Mouse (Mus musculus): ENCODE data around the gene Lhpp. TPM values are rescaled to one million over a fixed set of nuclear protein-coding genes. Genes with fewer than 3 reads are reported as not detected.

Gene Lhpp
- polyA plus RNA-seq, 1 experiment from 2014 or later = 21.0 TPM

GRCm38 (mm10) chr7:132722401-132723370 is 112.2 kb downstream of the Lhpp start:
- no peak overlapping the region for H3K4me3 ChIP-seq (replicated peaks)
- H3K27me3 ChIP-seq = no peaks in the 10 kb centered on the region
- H3K9me3 ChIP-seq = no peaks in the 10 kb centered on the region
- no peak for ATAC-seq
- H3K4me2 ChIP-seq (replicated peaks) = no peak overlapping the region
- no peak overlapping the region; the same call in 1 of the 2 replicates for H3K27ac ChIP-seq
- 89% methylated on average over 12 of the region's 12 CpGs for WGBS
- H3K4me1 ChIP-seq (replicated peaks) = peaks cover 36% of the 10 kb centered on the region
- H3K9ac ChIP-seq (replicated peaks) = no peak overlapping the region
- H3K36me3 ChIP-seq = no peaks in the 10 kb centered on the region

- no peak overlapping the region for H3K4me3 ChIP-seq (replicated peaks)
- H3K27me3 ChIP-seq = no peaks in the 10 kb centered on the region
- H3K9me3 ChIP-seq = no peaks in the 10 kb centered on the region
- H3K4me1 ChIP-seq (replicated peaks) = peaks cover 31% of the 10 kb centered on the region
- WGBS = 88% methylated on average over 11 of the region's 11 CpGs
- H3K27ac ChIP-seq = no peak overlapping the region
- H3K4me2 ChIP-seq (replicated peaks) = no peak overlapping the region
- peak; percentile 40; the same call in 1 of the 2 replicates for ATAC-seq
- no peak overlapping the region for H3K9ac ChIP-seq (replicated peaks)
- H3K36me3 ChIP-seq = no peaks in the 10 kb centered on the region
These were observed 113.5 kb downstream of the Lhpp start for GRCm38 (mm10) chr7:132723906-132724305.

GRCm38 (mm10) chr7:132724501-132725062 is 114.1 kb downstream of the Lhpp start:
- Histone ChIP-seq H3K9me3 (no peaks in the 10 kb centered on the region), H3K4me2 (replicated peaks) (no peak overlapping the region), H3K27me3 (no peaks in the 10 kb centered on the region), H3K36me3 (0 out of 2 replicates have a peak, but pooled peaks cover 2% of the 10 kb centered on the region), H3K27ac (no peak overlapping the region), H3K9ac (replicated peaks) (no peak overlapping the region), H3K4me3 (replicated peaks) (no peak overlapping the region), H3K4me1 (replicated peaks) (peaks cover 31% of the 10 kb centered on the region)
- 89% methylated on average over 5 of the region's 5 CpGs for WGBS
- no peak for ATAC-seq

GRCm38 (mm10) chr7:132726106-132726861 is 115.8 kb downstream of the Lhpp start:
- WGBS = 75% methylated on average over 13 of the region's 13 CpGs
- H3K27me3 ChIP-seq = no peaks in the 10 kb centered on the region

GRCm38 (mm10) chr7:132729093-132729831 is 118.8 kb downstream of the Lhpp start:
- 84% methylated on average over 4 of the region's 4 CpGs for WGBS
- H3K4me2 ChIP-seq (replicated peaks) = no peak overlapping the region
- peaks cover 53% of the 10 kb centered on the region for H3K4me1 ChIP-seq (replicated peaks)
- no peak overlapping the region for H3K27ac ChIP-seq
- no peak for ATAC-seq
- no peak overlapping the region for H3K9ac ChIP-seq (replicated peaks)
- H3K4me3 ChIP-seq (replicated peaks) = no peak overlapping the region
- H3K9me3 ChIP-seq = no peaks in the 10 kb centered on the region
- H3K27me3 ChIP-seq = no peaks in the 10 kb centered on the region
- 0 out of 2 replicates have a peak, but pooled peaks cover 2% of the 10 kb centered on the region for H3K36me3 ChIP-seq

More at GRCm38 (mm10) chr7:132726106-132726861, 115.8 kb downstream of the Lhpp start:
- Histone ChIP-seq H3K9me3 (no peaks in the 10 kb centered on the region), H3K9ac (replicated peaks) (no peak overlapping the region), H3K4me2 (replicated peaks) (no peak overlapping the region), H3K36me3 (0 out of 2 replicates have a peak, but pooled peaks cover 2% of the 10 kb centered on the region), H3K4me3 (replicated peaks) (no peak overlapping the region), H3K4me1 (replicated peaks) (peaks cover 32% of the 10 kb centered on the region), H3K27ac (no peak overlapping the region)
- no peak for ATAC-seq

GRCm38 (mm10) chr7:132730510-132730909 is 120.1 kb downstream of the Lhpp start:
- ATAC-seq = no peak
- Histone ChIP-seq H3K36me3 (0 out of 2 replicates have a peak, but pooled peaks cover 2% of the 10 kb centered on the region), H3K4me1 (replicated peaks) (peaks cover 56% of the 10 kb centered on the region), H3K4me2 (replicated peaks) (no peak overlapping the region), H3K9ac (replicated peaks) (no peak overlapping the region), H3K4me3 (replicated peaks) (no peak overlapping the region), H3K27ac (peak overlapping the region; percentile 30; the same call in 1 of the 2 replicates), H3K9me3 (no peaks in the 10 kb centered on the region), H3K27me3 (no peaks in the 10 kb centered on the region)
- WGBS = 62% methylated on average over 7 of the region's 7 CpGs

GRCm38 (mm10) chr7:132731558-132731957 is 121.1 kb downstream of the Lhpp start:
- H3K4me3 ChIP-seq (replicated peaks) = no peak overlapping the region
- H3K4me2 ChIP-seq (replicated peaks) = no peak overlapping the region
- H3K9me3 ChIP-seq = no peaks in the 10 kb centered on the region
- H3K36me3 ChIP-seq = 0 out of 2 replicates have a peak, but pooled peaks cover 2% of the 10 kb centered on the region
- no peak overlapping the region for H3K9ac ChIP-seq (replicated peaks)
- peak overlapping the region; percentile 30 for H3K27ac ChIP-seq
- H3K4me1 ChIP-seq (replicated peaks) = peaks cover 60% of the 10 kb centered on the region
- WGBS = 19% methylated on average over 6 of the region's 6 CpGs
- H3K27me3 ChIP-seq = no peaks in the 10 kb centered on the region
- ATAC-seq = peak; percentile 59

GRCm38 (mm10) chr7:132732136-132732789 is 121.8 kb downstream of the Lhpp start:
- 48% methylated on average over 6 of the region's 6 CpGs for WGBS
- ATAC-seq = no peak
- Histone ChIP-seq H3K4me2 (replicated peaks) (no peak overlapping the region), H3K9me3 (no peaks in the 10 kb centered on the region), H3K9ac (replicated peaks) (no peak overlapping the region), H3K27me3 (no peaks in the 10 kb centered on the region), H3K4me3 (replicated peaks) (no peak overlapping the region), H3K27ac (peak overlapping the region; percentile 30), H3K4me1 (replicated peaks) (peaks cover 59% of the 10 kb centered on the region), H3K36me3 (0 out of 2 replicates have a peak, but pooled peaks cover 2% of the 10 kb centered on the region)

GRCm38 (mm10) chr7:132733521-132733920 is 123.1 kb downstream of the Lhpp start:
- Histone ChIP-seq H3K4me2 (replicated peaks) (no peak overlapping the region), H3K9ac (replicated peaks) (peak overlapping the region; percentile 7; the same call in 1 of the 2 replicates), H3K4me1 (replicated peaks) (peaks cover 57% of the 10 kb centered on the region), H3K27ac (peak overlapping the region; percentile 27; the same call in 1 of the 2 replicates), H3K27me3 (no peaks in the 10 kb centered on the region), H3K9me3 (no peaks in the 10 kb centered on the region), H3K36me3 (0 out of 2 replicates have a peak, but pooled peaks cover 2% of the 10 kb centered on the region), H3K4me3 (replicated peaks) (no peak overlapping the region)
- no peak for ATAC-seq
- 51% methylated on average over 6 of the region's 6 CpGs for WGBS

- no peak for ATAC-seq
- WGBS = 85% methylated on average over 9 of the region's 9 CpGs
- Histone ChIP-seq H3K4me1 (replicated peaks) (peaks cover 57% of the 10 kb centered on the region), H3K27ac (peak overlapping the region; percentile 27; the same call in 1 of the 2 replicates), H3K36me3 (0 out of 2 replicates have a peak, but pooled peaks cover 2% of the 10 kb centered on the region), H3K27me3 (no peaks in the 10 kb centered on the region), H3K9ac (replicated peaks) (no peak overlapping the region), H3K9me3 (no peaks in the 10 kb centered on the region), H3K4me2 (replicated peaks) (no peak overlapping the region), H3K4me3 (replicated peaks) (no peak overlapping the region)
These were observed 123.8 kb downstream of the Lhpp start for GRCm38 (mm10) chr7:132734222-132734621.
